Mouse (Mus musculus): Measurements from ENCODE around the gene Dhx57.
"Not testable (repeated sequence)": the region's sequence is repeated elsewhere in the genome, so short reads cannot be mapped to it uniquely, and the experiment has no call there.

Dhx57 gene

GRCm38 (mm10) chr17:80290074-80290657, at the start of gene Dhx57, which contains the start of gene Morn2:
TSS of gene Dhx57 (minus strand) at chr17:80290476.
TSS of gene Morn2 (plus strand) at chr17:80290203.
- in situ Hi-C loops (cut with MboI, MseI): loop anchor here (5.0 to 10.0 kb wide), 2 partner anchors 37 to 275 kb away; no protein-coding TSS in a partner anchor

GRCm38 (mm10) chr17:80332386-80332785, 42.1 kb upstream of the Dhx57 start:
- in situ Hi-C loops (cut with MboI, MseI): loop anchor here (10.0 kb wide), 2 partner anchors 408 to 1312 kb away; no protein-coding TSS in a partner anchor

- in situ Hi-C loops (cut with MboI, MseI): loop anchor here in 1 of 2 experiments (5.0 kb wide), 1 partner anchor 34 kb away; the partner anchor contains the start of genes Dhx57 and Morn2
Observed at GRCm38 (mm10) chr17:80326431-80326830, 36.2 kb upstream of the Dhx57 start.

GRCm38 (mm10) chr17:80325456-80325855, 35.2 kb upstream of the Dhx57 start:
- in situ Hi-C loops (cut with MboI, MseI): loop anchor here in 1 of 2 experiments (5.0 kb wide), 1 partner anchor 33 kb away; the partner anchor contains the start of genes Dhx57 and Morn2

GRCm38 (mm10) chr17:80324521-80324920, 34.2 kb upstream of the Dhx57 start:
- in situ Hi-C loops (cut with MboI, MseI): no loop called here

- in situ Hi-C loops (cut with MboI, MseI): no loop called here
Observed at GRCm38 (mm10) chr17:80323658-80324057, 33.4 kb upstream of the Dhx57 start.

- in situ Hi-C loops (cut with MboI, MseI): no loop called here
Observed at GRCm38 (mm10) chr17:80323015-80323414, 32.7 kb upstream of the Dhx57 start.

- in situ Hi-C loops (cut with MboI, MseI): no loop called here
Observed at GRCm38 (mm10) chr17:80322228-80322627, 32.0 kb upstream of the Dhx57 start.

GRCm38 (mm10) chr17:80312405-80312804, 22.1 kb upstream of the Dhx57 start:
- in situ Hi-C loops (cut with MboI, MseI): no loop called here

- in situ Hi-C loops (cut with MboI, MseI): no loop called here
Observed at GRCm38 (mm10) chr17:80311761-80312160, 21.5 kb upstream of the Dhx57 start.

GRCm38 (mm10) chr17:80307251-80307650, 17.0 kb upstream of the Dhx57 start, which contains the start of gene Arhgef33:
TSS of gene Arhgef33 (plus strand) at chr17:80307407.
- in situ Hi-C loops (cut with MboI, MseI): loop anchor here in 1 of 2 experiments (5.0 kb wide), 1 partner anchor 250 kb away; no protein-coding TSS in a partner anchor

- in situ Hi-C loops (cut with MboI, MseI): loop anchor here in 1 of 2 experiments (10.0 kb wide), 1 partner anchor 266 kb away; no protein-coding TSS in a partner anchor
Observed at GRCm38 (mm10) chr17:80298844-80299243, 8.6 kb upstream of the Dhx57 start.

GRCm38 (mm10) chr17:80295258-80295657, 5.0 kb upstream of the Dhx57 start:
- in situ Hi-C loops (cut with MboI, MseI): loop anchor here in 1 of 2 experiments (10.0 kb wide), 1 partner anchor 270 kb away; no protein-coding TSS in a partner anchor

- in situ Hi-C loops (cut with MboI, MseI): loop anchor here (5.0 to 10.0 kb wide), 2 partner anchors 36 to 274 kb away; no protein-coding TSS in a partner anchor
Observed at GRCm38 (mm10) chr17:80291148-80291547, 872 bp upstream of the Dhx57 start.

- in situ Hi-C loops (cut with MboI, MseI): loop anchor here (5.0 to 10.0 kb wide), 3 partner anchors 38 to 275 kb away; partner anchors contain the start of gene Gm10190 (in 1 of the 2)
Observed at GRCm38 (mm10) chr17:80289280-80290073, 799 bp downstream of the Dhx57 start.

GRCm38 (mm10) chr17:80288012-80288411, 2.3 kb downstream of the Dhx57 start:
- in situ Hi-C loops (cut with MboI, MseI): loop anchor here in 1 of 2 experiments (5.0 kb wide), 1 partner anchor 84 kb away; the partner anchor contains the start of gene Gm10190

GRCm38 (mm10) chr17:80284446-80284845, 5.8 kb downstream of the Dhx57 start:
- in situ Hi-C loops (cut with MboI, MseI): no loop called here

- in situ Hi-C loops (cut with MboI, MseI): no loop called here
Observed at GRCm38 (mm10) chr17:80279340-80280070, 10.8 kb downstream of the Dhx57 start.

GRCm38 (mm10) chr17:80278255-80278654, 12.0 kb downstream of the Dhx57 start:
- in situ Hi-C loops (cut with MboI, MseI): no loop called here

GRCm38 (mm10) chr17:80270622-80271021, 19.7 kb downstream of the Dhx57 start:
- in situ Hi-C loops (cut with MboI, MseI): not testable (repeated sequence)

- in situ Hi-C loops (cut with MboI, MseI): no loop called here
Observed at GRCm38 (mm10) chr17:80268151-80268550, 22.1 kb downstream of the Dhx57 start.
